27 mouse cellular contexts compared by ENCODE assay signal in genomic region chr9:58669819-58670218, GRCm38 (mm10).
"Had no signal": no experiment of that assay in that cellular context is flagged by ENCODE, and none has a peak within 500 bp of the region (broad histone marks: within the 10 kb centered on the region; RNA-seq: fewer than 3 reads in every experiment).

No protein-coding gene starts in this region.

- H3K36me3 ChIP-seq: midbrain, embryonic 12.5 days; midbrain, embryonic 15.5 days; neural tube, embryonic 12.5 days had no signal

- H3K27me3 ChIP-seq: limb, embryonic 12.5 days; limb, embryonic 13.5 days; limb, embryonic 15.5 days; liver, embryonic 12.5 days; liver, embryonic 13.5 days; liver, embryonic 15.5 days; lung, embryonic 15.5 days; midbrain, embryonic 12.5 days; midbrain, embryonic 13.5 days; midbrain, embryonic 15.5 days; neural tube, embryonic 12.5 days had no signal

- DNase-seq: left cerebral cortex, postnatal 4 days; liver; liver, embryonic 13.5 days; liver, postnatal 0 days; lung, adult 18-20 months; lung, adult 2 months; lung, embryonic 14.5 days; lung, postnatal 10 days; lung, postnatal 14 days; lung, postnatal 36 days; lung, postnatal 4 days; midbrain, embryonic 14.5 days had no signal

- H3K4me3 ChIP-seq: limb, embryonic 10.5 days; limb, embryonic 12.5 days; limb, embryonic 13.5 days; limb, embryonic 15.5 days; liver, embryonic 12.5 days; liver, embryonic 13.5 days; liver, embryonic 15.5 days; lung, embryonic 15.5 days; megakaryocyte, embryonic 14.5 days; midbrain, embryonic 10.5 days; midbrain, embryonic 12.5 days; midbrain, embryonic 13.5 days; midbrain, embryonic 15.5 days; neural tube, embryonic 12.5 days had no signal

- H3K4me2 ChIP-seq: limb, embryonic 12.5 days; limb, embryonic 13.5 days; limb, embryonic 15.5 days; liver, embryonic 11.5 days; liver, embryonic 12.5 days; liver, embryonic 13.5 days; liver, embryonic 15.5 days; lung, embryonic 14.5 days; lung, embryonic 15.5 days; midbrain, embryonic 11.5 days; midbrain, embryonic 12.5 days; midbrain, embryonic 13.5 days; midbrain, embryonic 15.5 days; neural tube, embryonic 12.5 days had no signal
